Mouse (Mus musculus) E14TG2a.4 (cell line): ENCODE results near the gene Trim26.

ENCODE experiments used
- H3K27me3 ChIP-seq: 2 replicates; pipeline ENCODE4 v1.6.1; 2014; ENCODE audit warnings: low read length, control low read depth; ENCODE audit not compliant: insufficient read depth
- H3K36me3 ChIP-seq: 2 replicates; pipeline ENCODE4 v1.6.1; 2014; ENCODE audit warnings: low read length, control low read depth; ENCODE audit not compliant: insufficient read depth
- H3K4me1 ChIP-seq: replicated peaks from 2 replicates; pipeline ENCODE4 v1.6.1; 2014; ENCODE audit warnings: low read depth, low read length, control low read depth
- H3K4me3 ChIP-seq: replicated peaks from 2 replicates; pipeline ENCODE4 v1.5.1; 2014; ENCODE audit warnings: mild to moderate bottlenecking, low read length
- H3K9me3 ChIP-seq: 2 replicates; pipeline ENCODE4 v1.6.1; 2014; ENCODE audit warnings: low read length, control low read depth
- CTCF ChIP-seq: conservative IDR thresholded peaks from 2 replicates; pipeline ENCODE4 v1.5.1; 2014; ENCODE audit warnings: low read length
- NANOG ChIP-seq: IDR thresholded peaks from 2 replicates; pipeline ENCODE4 v1.6.1; 2014; ENCODE audit warnings: borderline replicate concordance, low read length, mixed read lengths
- POU5F1 ChIP-seq: IDR thresholded peaks from 2 replicates; pipeline ENCODE4 v1.6.1; 2014; ENCODE audit warnings: low read length, borderline replicate concordance

Gene Trim26

GRCm38 (mm10) chr17:36900691-36901090, 63.8 kb downstream of the Trim26 start:
- H3K27me3 ChIP-seq: no peaks in the 10 kb centered on the region
- peaks cover 25% of the 10 kb centered on the region for H3K4me1 ChIP-seq
- no peaks in the 10 kb centered on the region for H3K36me3 ChIP-seq
- H3K4me3 ChIP-seq: no peak overlapping the region
- TF ChIP-seq CTCF (no peak), POU5F1 (no peak), NANOG (no peak)
- no peaks in the 10 kb centered on the region for H3K9me3 ChIP-seq

DNA sequence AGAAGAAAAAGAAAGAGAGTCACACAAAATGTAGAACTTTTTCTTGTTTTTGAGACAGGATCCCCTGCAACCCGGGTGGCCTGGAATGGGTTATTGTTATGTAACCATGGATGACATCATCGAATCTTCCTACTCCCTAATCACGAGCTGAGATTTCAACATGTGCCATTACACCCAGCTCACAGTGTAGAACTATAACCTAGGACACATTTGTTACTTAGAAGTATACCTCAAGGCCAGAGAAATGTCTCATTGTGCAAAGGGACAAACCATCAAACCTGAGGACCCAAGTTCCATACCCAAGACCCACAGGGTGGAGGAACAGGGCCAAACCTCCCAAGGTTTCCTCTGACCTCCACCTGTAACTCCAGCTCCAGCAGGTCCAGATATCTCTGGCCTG, 66.7 kb downstream of the Trim26 start:
- TF ChIP-seq POU5F1: no peak
- no peak for TF ChIP-seq NANOG
- TF ChIP-seq CTCF: no peak
- Histone ChIP-seq H3K36me3 (no peaks in the 10 kb centered on the region), H3K9me3 (no peaks in the 10 kb centered on the region), H3K4me1 (peaks cover 21% of the 10 kb centered on the region), H3K4me3 (no peak overlapping the region), H3K27me3 (no peaks in the 10 kb centered on the region)

DNA sequence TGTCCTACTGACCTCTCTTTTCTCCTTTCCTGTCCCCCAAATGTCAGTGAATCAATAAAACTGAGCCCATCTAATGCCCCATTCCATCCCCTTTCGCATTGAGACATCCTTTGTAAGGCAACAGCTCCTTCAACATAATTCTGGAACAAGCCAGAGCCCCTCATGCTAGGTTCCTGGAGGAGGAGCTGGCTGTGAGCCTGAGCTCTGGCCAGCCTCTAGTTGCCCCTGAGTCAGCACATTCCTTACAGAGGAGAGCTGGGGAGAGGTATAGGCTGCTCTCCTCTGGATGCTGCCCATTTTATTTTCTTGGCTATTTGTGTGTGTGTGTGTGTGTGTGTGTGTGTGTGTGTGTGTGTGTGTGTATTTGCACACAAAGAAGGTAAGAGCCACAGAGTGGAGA, 71.3 kb downstream of the Trim26 start:
- Histone ChIP-seq H3K4me3 (no peak overlapping the region), H3K4me1 (peaks cover 16% of the 10 kb centered on the region), H3K9me3 (no peaks in the 10 kb centered on the region), H3K36me3 (no peaks in the 10 kb centered on the region), H3K27me3 (no peaks in the 10 kb centered on the region)
- TF ChIP-seq POU5F1 (no peak), NANOG (no peak), CTCF (no peak)
